Mouse (Mus musculus) heart, postnatal 36 days (tissue): Measurements from ENCODE around the gene A2ml1. TPM values are rescaled to one million over a fixed set of nuclear protein-coding genes. Genes with fewer than 3 reads are reported as not detected.
"Not testable (repeated sequence)": the region's sequence is repeated elsewhere in the genome, so short reads cannot be mapped to it uniquely, and the experiment has no call there.

Source experiments
- DNase-seq, 2 experiments: peaks; one replicate each; pipeline ENCODE4 v3.0.0; 2021 to 2022
- intact Hi-C: fragments of 180-260 bp; cut with DNase I; formaldehyde crosslinking; loops from one replicate; pipeline ENCODE4 v1.15.1; 2025
- total RNA-seq, 2 experiments: library from RNA; stranded (reverse); gene quantifications; 2 replicates each; pipeline ENCODE4 v1.2.3; 2021

Gene A2ml1
- not detected for total RNA-seq

DNA sequence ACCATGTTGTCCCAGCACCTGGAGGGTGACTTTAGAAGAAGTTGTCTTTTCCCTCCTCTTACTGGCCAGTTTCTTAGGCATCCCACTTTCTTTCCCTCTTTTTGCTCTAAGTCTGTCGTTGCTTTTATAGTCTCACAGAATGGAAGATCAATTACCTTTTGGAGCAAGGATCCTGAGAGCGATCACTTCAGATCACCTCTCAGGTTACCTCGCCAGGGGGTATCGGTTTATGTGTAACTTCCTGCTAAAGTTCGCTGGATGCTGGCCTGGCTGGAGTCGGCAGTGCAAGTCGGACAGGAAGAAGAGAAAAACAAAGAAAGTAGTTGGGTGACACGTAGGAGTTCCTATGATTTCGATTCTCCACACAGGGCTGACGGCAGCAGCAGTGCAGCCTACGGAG, at the start of gene A2ml1:
Gene A2ml1 (minus strand): TSS at position 101 of the 400 bp plus-strand sequence.
- DNase-seq: no peak
- intact Hi-C loops: no loop called here

- intact Hi-C loops: not testable (repeated sequence)
Observed at GRCm38 (mm10) chr6:128629771-128630739, 48.6 kb upstream of the A2ml1 start.

GRCm38 (mm10) chr6:128625246-128625645, 43.8 kb upstream of the A2ml1 start:
- DNase-seq, intact Hi-C loops: not testable (repeated sequence)

More at GRCm38 (mm10) chr6:128629771-128630739, 48.6 kb upstream of the A2ml1 start:
- peak; percentile 25 to 45 for DNase-seq

DNA sequence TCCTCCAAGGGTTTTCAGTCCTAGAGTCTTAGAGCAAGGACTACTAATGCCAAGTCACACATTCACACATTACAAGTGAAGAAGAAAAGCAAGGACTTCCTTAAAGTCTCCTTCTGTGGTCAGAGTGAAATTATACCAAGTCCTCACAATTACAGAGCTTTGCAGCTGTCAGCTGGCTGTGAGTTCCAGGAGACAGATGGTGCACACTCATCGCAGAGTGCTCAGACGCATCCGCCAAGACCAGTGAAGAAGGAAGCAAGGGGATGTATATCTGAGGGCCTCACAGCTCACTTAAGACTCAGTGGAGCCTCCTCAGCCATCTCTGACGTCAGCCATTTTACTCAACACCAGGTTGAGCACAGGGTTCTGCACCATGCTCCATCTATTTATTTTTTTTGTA, 43.0 kb upstream of the A2ml1 start:
- DNase-seq: no peak
- intact Hi-C loops: no loop called here

GRCm38 (mm10) chr6:128623433-128623832, 42.0 kb upstream of the A2ml1 start, which contains the start of gene Klrb1a:
Gene Klrb1a, minus strand, starts transcription at chr6:128623533.
- DNase-seq, intact Hi-C loops: not testable (repeated sequence)

DNA sequence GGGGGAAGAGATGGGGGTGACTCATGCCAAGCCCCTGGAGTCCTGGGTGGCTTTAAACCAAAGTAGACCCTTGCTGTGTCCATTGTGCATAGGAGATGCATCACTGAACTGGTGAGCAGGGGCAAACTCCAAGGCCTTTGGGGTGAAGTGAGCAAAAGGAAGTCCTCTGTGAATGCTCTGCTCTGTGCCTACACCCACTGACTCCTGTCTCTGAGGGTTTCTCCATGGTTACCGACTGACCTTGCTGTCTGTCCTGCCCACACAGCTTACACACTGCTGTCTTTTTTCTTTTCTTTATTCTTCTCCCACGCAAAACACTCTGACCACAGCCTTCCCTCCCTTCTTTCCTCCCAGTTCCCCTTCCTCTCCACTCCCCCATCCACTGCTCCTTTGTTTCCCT, 41.3 kb upstream of the A2ml1 start:
- no peak for DNase-seq
- intact Hi-C loops: no loop called here

DNA sequence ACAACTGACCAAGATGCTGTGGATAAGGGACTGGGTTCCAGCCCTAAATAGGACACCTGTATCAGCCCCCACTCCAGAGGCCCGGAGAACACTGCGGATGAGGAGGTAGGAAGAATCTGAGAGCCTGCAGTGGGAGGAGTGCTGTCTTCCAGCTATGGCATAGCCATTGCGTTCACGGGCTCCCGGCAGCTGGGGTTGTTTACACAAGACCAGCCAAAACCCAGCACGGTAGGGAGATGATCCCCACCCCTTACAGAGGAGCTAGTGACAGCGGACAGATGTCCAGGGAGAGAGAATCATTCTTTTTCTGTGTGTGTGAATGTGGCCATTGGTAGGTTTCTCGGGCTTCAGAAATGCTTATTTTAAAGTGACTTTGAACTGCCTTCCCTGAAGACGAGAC, 24.9 kb upstream of the A2ml1 start:
- DNase-seq: no peak
- intact Hi-C loops: loop anchor here (10.0 kb wide), 1 partner anchor 148 kb away; no protein-coding TSS in a partner anchor

- intact Hi-C loops: loop anchor here (10.0 kb wide), 1 partner anchor 150 kb away; no protein-coding TSS in a partner anchor
Observed at GRCm38 (mm10) chr6:128604512-128604911, 23.1 kb upstream of the A2ml1 start.

GRCm38 (mm10) chr6:128602463-128603201, 21.2 kb upstream of the A2ml1 start:
- DNase-seq: no peak
- intact Hi-C loops: loop anchor here (10.0 kb wide), 1 partner anchor 152 kb away; no protein-coding TSS in a partner anchor

More at GRCm38 (mm10) chr6:128604512-128604911, 23.1 kb upstream of the A2ml1 start:
- peak in 1 of 2 experiments; percentile 3 for DNase-seq

DNA sequence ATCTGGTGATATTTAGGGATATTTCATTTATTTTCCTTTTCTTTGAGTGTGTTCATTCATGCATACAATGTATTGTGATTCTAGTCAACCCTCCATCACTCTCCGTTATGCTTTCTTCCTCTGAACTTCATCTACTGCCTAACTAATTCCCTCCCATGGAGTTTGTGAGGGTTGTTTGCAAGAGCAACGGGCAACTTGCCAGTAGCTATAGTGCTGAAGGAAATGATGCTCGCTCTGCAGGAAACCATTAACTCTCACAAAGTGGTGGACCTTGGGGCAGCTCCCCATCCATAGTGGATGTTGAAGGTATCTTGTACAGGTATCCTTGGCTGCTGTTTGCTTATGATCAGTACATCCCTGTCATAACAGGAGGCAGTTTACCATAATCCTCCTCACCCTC, 20.6 kb upstream of the A2ml1 start:
- intact Hi-C loops: loop anchor here (10.0 kb wide), 1 partner anchor 153 kb away; no protein-coding TSS in a partner anchor

GRCm38 (mm10) chr6:128599555-128599954, 18.1 kb upstream of the A2ml1 start:
- DNase-seq: no peak
- intact Hi-C loops: no loop called here

More for the DNA sequence above, 20.6 kb upstream of the A2ml1 start:
- DNase-seq: no peak

DNA sequence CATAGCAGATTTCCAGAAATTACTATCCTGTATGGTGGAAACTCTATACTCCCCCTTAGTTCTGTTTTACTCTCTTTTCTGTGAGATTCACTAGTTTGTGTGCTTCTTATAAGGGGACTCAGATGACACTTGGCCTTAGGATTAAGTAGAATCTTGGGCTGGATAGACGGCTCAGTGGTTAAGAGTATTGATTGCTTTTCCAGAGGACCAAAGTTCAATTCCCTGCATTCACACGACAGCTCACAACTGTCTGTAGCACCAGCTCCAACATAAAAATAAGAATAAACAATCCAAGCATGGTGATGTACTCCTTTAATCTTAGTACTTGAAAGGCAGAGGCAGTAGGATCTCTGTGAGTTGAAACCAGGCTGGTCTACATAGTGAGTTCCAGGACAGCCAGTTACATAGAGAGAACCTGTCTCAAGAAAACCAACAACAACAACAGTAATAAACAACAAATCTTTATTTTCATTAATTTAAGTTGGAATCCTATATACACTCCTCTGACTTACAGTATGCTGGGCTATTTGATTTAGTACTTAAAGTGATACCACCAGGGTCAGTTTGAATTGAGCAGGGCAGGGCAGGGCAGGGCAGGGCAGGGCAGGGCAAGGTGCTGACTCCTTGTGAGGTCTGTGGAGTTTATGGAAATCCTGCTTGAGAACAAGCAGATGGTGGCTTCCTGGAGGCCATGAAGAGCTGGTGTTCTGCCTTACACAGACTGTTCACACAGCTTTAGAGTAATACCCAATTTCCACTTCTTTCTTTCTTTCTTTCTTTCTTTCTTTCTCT, 17.0 kb upstream of the A2ml1 start:
- no peak for DNase-seq

GRCm38 (mm10) chr6:128597121-128597522, 15.7 kb upstream of the A2ml1 start:
- DNase-seq: peak; percentile 31
- intact Hi-C loops: no loop called here

More for the DNA sequence above, 17.0 kb upstream of the A2ml1 start:
- intact Hi-C loops: no loop called here

GRCm38 (mm10) chr6:128594651-128595050, 13.2 kb upstream of the A2ml1 start:
- DNase-seq: no peak
- intact Hi-C loops: no loop called here

DNA sequence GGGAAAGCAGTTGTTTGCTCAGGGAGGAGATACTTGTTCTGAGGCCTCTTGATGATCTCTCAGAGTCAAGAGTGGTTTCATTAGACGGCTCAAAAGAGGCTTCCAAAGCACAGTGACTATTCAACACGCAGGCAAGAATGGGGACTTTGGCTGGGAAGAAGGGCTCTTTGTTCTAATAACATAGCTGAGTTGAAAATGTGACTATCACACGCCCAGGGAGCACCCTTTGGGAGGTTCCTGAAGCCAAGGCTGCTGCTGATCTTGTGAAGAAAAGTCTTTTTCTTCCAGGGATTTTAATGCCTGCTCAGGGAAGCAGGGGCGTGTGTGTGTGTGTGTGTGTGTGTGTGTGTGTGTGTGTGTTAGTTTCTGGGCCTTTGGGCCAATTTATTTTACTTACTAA, 8.0 kb upstream of the A2ml1 start:
- no peak for DNase-seq
- intact Hi-C loops: no loop called here

DNA sequence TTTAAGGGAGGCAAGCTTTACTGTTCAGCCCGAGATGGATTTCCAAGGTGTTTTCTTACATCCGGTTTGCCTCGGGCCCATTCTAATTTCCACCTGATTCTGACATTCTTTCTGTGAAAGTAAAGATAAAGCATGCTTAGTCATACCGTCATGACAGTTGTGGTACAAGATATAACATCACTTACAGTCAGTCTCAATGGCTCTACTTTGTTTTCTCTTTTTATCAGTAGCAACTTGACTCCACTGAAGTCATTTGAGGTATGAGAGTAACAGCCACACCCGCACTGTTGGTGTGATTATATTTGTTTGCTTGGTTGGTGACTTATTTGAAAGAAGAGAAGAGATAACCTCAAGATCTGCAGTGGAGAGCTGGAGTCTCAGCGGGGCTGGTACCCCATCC, 6.2 kb upstream of the A2ml1 start:
- intact Hi-C loops: no loop called here
- DNase-seq: no peak

DNA sequence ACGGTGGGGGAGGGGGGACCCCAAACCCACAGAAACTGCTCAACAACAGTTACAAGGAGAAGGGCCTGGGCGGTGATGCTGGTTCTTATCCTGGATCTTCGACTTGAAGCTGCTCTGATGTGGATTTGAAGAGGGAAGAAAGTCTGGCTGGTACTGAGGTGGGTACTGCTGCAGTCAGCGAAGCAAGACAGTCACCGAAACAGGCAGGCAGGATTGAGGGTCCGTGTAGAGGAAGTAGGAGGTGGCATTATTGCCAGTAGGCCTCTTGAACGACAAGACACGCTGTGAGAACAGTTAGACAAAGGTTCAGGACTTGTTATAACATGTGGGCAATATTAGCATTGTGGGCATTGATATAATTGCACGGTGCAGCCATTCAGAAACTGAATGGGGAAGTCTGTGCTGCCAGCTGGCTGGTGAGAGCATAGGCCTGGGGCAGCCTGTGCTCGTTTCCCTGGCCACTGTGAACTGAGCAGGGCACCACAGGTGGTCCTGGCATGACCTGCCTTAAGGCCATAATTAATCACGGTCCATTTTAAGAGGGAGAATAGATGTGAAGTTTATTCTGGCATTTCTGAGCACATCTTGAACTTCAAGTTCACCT, 4.3 kb upstream of the A2ml1 start:
- DNase-seq: no peak
- intact Hi-C loops: no loop called here

GRCm38 (mm10) chr6:128584070-128584660, 2.8 kb upstream of the A2ml1 start:
- DNase-seq: no peak
- intact Hi-C loops: no loop called here

- intact Hi-C loops: no loop called here
Observed at GRCm38 (mm10) chr6:128577301-128577700, 4.1 kb downstream of the A2ml1 start.

More at GRCm38 (mm10) chr6:128577301-128577700, 4.1 kb downstream of the A2ml1 start:
- no peak for DNase-seq
